Mouse (Mus musculus) c-Kit-positive CD71-positive TER-119-positive erythroid progenitor cells, embryonic 14.5 days (primary cell): ENCODE results near the gene Pigf.
"Not testable (repeated sequence)": the region's sequence is repeated elsewhere in the genome, so short reads cannot be mapped to it uniquely, and the experiment has no call there.

Experiments used
- DNase-seq: peaks from one replicate; pipeline ENCODE4 v3.0.0-alpha.2; 2013; ENCODE audit warnings: low spot score

Pigf gene

DNA sequence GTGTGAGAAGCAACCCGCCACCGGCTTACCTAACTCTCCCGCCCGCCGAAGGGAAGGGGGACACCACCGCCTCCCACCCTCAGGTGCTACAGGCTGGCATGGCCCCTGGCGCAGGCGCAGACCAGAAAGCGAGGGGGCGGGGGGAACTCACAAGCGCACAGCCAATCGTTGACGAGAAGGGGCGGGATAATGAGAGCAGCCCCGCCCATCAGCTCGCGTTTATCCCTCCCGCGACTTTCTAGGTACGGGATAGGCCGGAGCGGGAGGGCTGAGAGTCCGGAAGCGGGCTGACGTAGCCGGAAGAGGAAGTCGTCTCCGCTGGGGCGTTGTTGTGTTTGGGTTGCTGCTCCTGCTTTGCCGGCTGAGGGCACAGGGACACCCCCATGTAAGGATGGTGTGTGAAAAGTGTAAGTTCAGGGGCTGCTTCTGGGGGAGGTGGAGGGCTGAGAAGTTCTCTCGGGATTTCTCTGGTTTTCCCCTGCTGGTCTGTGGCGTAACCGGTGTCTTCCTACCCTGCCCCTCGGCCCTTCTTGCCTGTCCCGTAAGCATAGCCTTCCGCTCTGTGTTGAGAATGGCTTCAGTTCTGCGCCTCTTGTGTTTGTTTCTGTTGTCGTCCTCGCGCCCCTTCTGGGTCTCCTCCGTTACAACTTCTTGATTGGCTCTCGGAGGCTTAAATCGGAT is at the start of gene Pigf, which contains the start of gene Cript:
Pigf (minus strand) TSS at position 138 of the 681 bp plus-strand sequence.
Cript (plus strand) TSS at position 282 of the 681 bp plus-strand sequence.
- DNase-seq, result peak; percentile 98

DNA sequence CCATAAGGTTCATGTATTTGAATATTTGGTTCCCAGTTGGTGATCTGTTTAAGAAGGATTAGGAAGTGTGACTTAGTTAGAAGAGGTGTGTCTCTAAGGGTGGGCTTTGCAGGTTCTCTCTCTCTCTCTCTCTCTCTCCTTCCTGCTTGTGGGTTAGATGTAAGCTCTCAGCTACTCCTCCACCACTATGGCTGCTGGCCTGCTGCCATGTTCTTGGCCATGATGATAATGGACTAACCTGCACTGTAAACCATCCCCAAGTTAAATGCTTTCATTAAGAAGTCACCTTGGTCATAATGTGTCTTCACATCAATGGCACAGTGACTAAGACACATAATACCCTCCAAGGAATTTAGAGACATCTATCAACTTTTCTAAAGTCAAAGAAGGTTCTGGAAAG is 48.3 kb upstream of the Pigf start:
- no peak for DNase-seq

DNA sequence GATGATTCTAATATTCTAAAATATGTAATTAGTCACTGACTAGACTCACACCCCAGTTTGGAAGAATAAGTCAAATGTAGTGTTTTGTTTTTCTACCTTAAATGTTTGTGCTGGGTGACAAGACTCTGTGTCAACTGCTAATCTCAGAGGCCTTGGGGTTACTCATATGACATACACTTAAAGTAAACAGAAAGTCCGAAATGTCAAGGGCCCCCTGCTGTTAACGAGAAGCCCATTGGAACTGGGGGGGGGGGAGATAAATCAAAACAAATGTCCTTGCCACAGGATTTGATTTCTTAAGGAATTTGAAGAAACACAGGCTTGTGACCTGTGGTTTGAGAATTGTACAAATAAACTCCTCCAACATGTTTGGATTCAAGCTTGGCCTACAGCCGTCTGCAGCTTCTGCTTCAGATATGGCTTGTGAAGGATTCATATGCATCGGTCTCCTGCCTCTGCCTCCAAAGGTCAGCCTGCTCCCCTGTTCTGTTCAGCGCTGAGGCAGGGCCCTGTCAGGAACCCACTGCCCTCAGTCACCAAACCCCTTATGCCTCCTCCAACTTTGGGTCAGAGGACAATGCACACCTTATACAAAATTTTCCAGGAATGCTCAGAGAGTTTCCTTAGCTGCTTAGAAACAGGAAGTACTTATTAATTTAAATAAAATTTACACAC is 47.7 kb upstream of the Pigf start:
- DNase-seq, result no peak

DNA sequence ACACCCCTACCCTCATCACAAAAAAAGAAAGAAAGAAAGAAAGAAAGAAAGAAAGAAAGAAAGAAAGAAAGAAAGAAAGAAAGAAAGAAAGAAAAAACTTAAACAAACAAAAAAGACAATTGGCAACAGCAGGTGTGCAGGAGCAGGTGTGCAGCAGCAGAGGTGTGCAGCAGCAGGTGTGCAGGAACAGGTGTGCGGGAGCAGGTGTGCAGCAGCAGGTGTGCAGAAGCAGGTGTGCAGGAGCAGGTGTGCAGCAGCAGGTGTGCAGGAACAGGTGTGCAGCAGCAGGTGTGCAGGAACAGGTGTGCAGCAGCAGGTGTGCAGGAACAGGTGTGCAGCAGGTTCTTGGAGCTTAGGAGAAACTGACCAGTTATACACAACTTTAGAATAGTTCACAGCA is 47.0 kb upstream of the Pigf start:
- not testable (repeated sequence) for DNase-seq

DNA sequence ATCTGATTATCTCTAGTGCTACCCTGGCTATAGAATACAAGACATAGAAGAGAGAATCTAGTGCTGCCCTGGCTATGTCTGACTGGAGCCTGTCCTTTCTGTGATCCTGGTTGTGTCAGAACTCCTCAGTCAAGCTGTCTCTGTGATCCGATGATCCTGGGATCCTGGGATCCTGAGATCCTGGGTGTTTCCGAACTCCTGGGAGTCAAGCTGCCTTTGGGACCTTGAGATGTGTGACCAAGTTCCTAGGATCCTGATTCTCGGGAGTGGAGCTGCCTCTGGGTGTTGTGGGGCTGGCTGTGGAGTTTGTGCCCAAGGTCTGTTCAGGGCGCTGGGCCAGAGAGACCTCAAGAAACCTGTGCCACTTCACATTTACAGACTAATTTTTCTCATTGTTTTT is 43.8 kb upstream of the Pigf start:
- no peak for DNase-seq

DNA sequence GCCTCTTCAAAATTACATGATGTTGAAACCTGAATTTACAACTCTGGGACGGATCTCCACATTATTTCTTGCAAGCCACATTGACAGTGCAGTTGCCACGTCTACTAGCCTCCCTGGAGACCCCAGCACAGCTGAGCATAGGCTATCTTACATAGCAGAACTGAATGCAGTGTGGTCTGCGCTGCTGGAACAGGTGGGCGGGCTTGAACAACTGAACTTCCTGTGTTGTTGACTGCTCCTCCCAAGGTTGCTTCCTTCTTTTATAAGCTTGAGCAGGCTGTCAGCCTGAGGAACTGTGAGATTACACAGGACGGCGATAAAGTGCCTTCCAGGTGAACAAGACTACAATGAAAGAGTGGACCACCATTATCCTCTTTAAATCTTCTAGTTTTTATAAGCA is 38.8 kb upstream of the Pigf start:
- no peak for DNase-seq

DNA sequence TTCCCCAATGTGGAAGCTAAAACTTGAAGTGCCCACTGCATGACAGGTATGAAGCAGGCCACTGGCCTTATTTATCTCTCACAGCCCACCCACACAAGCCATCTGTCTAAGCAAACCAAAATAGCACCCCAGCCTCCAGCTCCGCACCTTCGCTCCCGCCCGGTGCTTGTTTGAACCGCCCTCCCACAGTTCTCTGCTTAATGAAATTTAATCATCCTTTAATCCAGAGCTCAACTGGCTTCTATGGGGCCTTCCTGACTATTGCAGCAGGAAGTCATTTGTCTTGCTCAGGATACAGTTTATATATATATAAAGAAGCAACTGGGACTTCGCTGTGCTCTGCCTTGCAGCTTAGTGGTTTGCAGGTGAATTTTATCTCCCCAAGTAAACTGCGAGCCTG is 38.3 kb upstream of the Pigf start:
- DNase-seq, result no peak

DNA sequence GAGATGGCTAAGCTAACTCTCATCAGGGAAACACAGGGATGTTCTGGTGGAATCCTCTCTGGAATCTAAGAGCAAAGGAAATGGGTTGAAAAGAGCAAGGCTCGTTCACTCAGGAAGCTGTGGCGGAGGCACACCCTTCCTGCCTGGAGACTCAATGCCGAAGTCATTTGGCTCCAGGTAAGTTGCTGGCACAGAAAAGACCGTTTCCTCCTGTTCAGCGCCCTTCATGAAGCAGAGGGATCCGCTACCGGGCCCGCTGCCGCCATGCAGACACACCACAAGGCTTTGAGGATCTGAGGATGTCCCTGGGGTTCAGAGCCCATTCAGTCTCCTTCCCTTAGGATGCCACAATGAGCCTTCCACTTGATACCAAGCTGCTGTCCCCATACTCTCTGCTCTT is 37.4 kb upstream of the Pigf start:
- DNase-seq, result no peak

DNA sequence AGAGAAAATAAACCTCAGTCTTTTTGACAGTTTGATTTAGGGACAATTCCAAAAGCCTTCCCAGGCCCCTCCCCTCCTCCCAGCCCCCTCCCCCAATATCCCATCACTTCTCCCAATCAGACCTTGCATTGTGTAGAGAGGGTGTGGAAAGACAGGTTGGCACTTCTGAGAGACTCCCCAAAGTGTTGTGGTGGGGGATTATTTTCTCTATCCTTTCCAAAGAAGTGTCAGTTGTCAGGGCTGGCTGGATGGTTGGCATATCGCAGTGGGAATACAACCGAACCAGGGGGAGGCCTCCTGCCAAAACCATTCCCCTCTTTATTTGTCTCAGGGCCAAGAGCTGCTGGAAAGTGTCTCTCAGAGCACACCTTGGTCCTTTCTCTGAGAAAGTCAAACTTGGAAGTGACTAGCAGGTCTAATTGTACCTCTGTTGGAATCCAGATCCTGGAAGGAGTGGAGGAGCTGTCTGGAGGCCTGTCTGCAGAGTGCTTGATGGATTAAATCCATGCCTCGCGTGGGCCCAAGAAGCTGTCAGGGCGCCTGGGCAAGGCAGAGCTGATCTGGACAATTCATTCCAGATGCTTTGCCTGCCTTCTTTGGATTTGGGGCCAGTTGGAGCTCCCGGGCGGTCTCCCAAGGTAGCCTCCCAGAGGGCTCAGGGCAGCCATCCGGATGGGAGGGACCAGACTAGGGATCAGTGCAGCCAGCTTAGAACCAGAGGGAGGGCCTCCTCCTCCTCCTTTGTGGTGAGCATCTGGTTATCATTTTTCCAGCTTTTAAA is 32.5 kb upstream of the Pigf start:
- DNase-seq, result no peak

DNA sequence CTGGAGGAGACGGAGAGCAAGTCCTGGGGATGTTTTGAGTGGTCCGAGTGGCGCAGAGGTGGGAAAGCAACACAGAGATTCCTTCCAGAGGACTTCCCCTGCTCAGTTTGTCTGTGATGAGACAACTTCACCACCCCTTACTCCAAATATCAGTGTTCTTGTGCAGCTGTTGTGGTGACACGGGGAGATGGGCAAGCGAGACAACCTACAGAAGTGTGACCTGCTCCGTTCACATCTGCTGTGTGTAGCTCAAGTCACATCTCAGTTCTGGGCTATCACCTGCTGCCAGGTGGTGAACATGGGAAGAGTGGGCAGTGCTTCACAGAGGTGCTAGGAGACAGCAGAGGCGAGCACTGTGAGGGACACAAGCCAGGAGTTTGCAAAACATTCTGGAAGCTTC is 31.6 kb upstream of the Pigf start:
- no peak for DNase-seq

DNA sequence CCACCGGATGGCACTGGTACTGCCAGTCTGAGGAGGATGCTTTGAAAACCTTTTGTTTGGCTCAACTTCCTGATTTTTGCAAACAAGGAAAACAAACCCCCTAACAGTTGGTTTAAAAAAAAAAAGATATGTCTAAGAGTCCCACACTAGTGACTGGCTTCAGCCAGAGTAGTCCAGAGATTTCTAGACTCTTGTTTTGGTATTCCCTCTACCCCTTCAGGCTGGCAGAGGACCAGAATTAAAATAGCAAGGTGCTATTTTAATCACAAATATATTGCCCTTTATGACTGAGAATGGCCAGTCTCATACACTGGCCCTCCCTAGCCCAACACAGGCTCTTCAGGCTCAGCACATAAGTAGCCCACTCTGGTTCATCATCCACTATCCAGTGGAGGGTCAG is 30.5 kb upstream of the Pigf start:
- DNase-seq, result no peak

DNA sequence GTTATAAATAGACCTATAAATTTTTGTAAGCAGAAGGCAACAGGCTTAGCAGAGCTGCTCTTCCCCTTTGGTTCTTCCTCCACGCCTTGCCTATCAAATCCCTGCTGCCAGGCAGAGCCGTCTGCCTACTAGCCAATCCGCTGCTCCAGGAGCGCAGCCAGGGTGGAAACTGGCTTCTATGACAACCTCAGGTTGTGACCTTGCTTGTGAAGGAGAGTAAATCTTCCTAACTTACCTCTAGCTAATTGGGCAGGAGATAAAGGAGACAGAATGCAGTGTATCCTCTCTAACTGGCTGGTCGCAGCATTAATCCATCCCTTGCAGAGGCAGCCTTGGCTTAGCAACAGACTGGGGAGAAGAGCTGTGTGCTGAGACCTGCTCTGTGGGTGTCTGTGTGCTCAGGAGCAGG is 29.8 kb upstream of the Pigf start:
- DNase-seq, result no peak

DNA sequence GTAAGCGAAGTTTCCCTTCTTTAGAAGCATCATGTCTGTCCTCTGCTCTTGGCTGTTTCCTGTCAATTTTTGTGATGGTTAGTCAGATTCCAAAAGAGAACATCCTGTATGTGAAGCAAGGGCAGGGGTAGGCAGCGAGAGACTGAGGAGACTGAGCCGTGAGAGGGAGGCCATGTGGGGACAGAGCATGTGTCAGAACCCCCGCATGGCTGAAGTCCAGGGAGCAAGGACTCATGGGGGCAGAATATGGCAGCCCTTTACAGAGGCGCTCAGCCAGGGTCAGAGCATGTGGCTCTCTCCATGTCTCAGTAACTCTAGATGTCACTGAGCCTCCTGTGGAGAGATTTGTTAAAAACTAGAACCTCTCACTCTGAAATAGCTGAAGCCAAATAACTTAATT is 28.7 kb upstream of the Pigf start:
- no peak for DNase-seq

DNA sequence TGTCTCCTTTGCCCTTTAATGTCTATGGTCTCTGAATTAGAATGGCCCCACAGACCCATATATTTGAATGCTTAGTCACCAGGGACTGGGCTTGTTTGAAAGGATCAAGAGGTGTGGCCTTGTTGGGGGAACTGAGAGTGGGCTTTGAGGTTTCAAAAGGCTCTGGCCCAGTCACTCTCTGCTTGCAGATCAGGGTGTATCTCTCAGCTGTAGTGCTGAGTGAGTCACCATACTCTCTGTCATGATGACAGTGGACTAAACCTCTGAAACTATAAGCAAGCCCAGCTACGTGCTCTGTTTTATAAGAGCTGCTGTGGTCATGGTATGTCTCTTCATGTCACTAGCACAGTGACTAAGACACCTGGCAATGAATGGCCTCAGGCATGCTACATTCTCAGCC is 27.2 kb upstream of the Pigf start:
- no peak for DNase-seq

DNA sequence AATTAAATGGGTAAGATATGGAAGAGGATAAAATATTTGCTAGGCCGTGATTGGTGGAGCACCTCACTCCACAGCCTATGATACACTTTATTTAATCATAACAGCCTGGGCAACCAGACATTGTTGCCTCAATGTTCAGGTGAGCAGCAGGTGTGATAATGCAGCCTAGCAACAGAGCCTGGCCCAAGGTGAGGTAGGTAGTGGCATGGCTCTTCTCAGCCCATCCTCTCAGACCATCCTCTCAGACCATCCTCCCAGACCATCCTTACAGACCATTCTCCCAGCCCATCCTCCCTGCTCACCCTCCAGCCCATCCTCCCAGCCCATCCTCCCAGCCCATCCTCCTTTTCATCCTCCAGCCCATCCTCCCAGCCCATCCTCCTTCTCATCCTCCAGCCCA is 26.4 kb upstream of the Pigf start:
- no peak for DNase-seq

DNA sequence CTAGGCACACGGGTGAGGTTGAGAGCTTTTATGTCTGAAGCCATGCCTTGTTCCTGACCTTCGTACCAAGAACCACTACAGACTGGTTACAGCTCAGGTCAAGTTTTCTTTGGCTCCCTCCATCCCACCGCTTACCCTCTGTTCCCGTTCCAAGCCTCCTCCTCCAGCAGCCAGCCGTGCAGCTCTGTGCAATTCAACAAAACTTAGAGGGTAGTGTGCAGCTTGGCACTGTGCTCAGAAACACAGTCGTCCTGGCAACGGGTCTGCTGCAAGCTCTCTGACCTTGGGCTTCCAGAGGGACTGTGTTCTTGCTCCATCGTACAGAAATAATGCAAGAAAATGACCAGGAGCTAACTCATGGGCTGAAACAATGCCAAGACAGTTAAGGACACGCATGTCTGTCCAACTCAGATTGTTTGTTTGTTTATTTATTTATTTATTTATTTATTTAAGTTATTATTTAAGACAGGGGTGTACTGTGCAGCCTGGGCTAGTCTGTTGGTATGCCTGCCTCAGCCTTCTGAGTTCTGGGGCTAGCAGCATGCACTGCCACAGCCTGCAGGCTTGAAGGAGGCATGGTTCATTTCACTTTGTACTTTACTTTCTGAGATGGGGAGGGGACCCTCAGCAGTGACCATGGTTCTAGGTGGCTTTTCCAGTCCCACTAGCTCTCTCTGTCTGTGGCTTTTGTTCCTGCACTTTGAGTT is 25.4 kb upstream of the Pigf start:
- no peak for DNase-seq

DNA sequence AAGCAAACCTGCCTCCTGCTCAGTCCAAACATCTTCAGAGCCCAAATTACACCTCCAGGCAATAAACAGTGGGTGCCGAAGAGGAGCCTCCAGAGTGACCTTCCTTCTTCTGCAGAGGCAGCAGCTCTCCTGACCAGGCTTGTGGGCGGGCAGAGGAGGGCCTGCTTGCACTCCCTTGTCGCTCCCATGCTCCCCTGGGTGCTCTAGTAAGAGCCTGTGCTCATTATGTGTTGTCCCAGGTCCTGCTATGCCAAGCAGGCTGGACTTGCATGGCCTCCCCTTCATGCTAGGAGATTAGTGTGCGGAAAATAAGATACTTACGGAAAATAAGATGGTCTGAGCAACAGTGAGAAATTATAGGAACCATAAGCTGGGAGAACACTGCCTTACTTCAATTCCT is 24.5 kb upstream of the Pigf start:
- no peak for DNase-seq

DNA sequence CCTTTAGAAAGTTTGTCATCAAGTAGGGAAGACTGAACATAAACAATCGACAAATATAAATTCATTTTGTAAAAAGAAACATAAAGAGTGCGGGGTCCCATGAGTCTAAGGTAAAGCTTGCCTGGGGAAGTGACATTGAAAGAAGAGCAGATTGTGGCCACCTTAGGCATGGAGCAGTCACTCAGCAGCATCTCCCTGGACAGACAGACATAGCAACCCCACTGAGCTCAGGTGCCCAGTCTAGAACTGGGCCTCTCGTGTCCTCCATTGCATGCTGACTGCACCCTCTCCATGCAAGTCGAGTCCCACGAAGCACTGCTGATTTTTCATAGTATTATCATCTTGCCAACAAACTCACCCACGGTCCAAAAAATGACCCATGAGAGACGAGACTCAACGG is 19.6 kb upstream of the Pigf start:
- no peak for DNase-seq

DNA sequence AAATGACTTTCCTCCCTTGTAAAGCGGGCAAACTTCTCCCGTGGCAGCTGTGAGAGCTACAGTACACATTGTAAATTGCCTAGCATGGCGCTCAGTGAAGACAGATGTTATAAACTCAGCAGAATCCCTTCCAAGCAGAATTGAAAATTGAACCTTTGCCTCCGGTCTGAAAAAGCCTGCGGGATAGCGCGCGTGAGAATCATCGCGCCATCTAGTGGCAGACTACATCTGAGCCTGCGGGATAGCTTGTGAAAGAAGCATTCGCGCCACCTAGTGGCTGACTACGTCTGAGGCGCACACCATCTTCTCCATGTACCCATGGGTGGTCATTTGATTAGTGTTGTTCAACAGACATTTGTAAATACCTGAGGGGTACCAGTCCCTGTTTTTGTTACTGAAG is 19.2 kb upstream of the Pigf start:
- DNase-seq, result peak; percentile 86

DNA sequence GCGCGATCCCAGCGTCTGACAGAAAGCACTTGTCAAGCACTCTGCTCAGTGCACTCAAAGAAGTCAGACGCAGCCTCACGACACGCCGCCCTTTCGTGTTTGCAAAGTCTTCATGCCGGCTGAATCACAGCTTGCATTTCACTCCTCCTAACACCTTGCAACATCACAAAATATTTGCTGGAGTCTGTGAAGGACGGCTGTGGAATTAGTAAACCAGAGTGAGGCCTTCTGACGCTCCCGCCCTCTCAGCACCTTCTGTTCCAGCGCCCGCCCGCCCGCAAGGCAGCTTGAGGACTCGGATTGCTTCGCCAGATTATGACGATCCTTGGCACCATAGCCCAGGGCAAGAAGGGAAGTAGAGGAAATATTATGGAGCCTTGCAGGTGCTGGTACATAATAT is 16.5 kb upstream of the Pigf start:
- no peak for DNase-seq

DNA sequence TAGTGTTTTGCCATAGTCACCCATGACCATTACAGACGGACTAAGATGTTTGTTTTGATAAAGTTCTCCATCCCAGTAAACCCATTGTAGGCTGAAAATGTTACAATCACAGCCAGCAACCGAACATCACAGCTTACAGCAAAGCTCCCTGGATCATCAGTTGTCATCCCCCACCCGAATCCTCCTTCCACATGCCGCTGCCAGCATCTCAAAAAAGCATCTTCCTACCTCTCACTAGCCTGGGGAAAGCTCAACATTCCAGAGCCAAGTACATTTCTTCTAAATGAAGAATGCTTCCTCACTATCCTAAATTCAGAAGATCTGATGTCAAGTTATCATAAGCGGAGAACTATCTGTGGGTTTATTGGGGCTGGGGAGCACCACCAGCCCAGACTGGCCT is 13.3 kb upstream of the Pigf start:
- no peak for DNase-seq
